Mouse (Mus musculus) fat pad, adult 2 months (tissue): ENCODE data around the gene Ror1.

Experiments used
- DNase-seq: peaks from one replicate; pipeline ENCODE4 v3.0.0-alpha.2; 2011; ENCODE audit warnings: low read depth, low spot score; ENCODE audit errors: extremely low read depth

The Ror1 gene

DNA sequence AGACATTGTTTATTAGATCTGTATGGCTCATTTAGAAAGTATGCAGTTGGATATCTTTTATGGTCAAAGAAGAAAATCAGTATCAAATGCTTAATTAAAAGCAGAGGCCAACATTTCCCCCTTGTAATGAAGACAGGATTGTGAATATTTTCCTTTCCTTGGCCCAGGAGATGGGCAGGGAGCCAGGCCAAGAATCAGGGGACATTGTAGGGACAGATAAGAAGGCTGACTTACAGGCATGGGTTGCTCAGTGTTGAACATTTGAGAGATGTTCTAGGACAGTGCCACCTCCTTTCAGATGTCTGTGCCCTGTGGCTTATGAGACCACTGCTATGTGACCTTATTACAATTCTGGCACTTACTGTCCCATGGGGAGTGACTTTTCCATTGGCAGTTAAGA is 18.6 kb downstream of the Ror1 start:
- DNase-seq, result no peak

DNA sequence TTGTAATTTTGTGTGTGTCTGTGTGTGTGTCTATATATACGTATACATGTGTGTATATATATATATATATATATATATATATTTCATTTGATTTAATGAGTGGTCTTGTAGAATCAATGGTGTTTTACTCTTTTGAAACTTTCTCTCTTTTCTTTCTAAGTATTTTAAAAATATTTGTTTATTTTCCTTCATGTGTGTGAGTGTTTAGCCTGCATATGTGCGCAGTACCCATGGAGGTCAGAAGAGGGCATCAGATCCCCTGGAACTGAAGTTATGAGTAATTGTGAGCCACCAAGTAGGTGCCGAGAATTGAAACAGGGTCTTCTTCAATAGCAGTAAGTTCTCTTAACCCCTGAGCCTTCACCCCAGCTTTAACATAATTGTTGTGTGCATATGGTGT is 20.8 kb downstream of the Ror1 start:
- no peak for DNase-seq

DNA sequence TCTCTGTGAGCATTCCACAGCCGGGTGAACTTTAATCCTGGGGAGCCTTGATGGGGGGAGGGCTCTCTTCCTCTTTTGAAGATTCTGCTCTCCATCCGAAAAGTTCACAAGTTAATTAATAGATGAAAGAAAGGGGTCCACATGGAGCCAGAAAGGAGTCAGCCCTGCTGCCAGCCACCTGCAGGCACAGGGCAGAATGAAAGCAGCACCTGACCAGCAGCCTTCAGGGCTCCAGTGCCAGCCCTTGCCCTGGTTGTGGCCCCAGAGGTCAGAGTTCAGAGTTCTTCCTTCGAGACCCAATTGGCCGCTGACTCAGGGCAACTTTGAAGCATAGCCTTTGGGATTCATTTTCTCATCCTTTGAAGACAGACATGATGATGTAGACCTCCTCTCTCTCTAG is 23.1 kb downstream of the Ror1 start:
- DNase-seq, result no peak

DNA sequence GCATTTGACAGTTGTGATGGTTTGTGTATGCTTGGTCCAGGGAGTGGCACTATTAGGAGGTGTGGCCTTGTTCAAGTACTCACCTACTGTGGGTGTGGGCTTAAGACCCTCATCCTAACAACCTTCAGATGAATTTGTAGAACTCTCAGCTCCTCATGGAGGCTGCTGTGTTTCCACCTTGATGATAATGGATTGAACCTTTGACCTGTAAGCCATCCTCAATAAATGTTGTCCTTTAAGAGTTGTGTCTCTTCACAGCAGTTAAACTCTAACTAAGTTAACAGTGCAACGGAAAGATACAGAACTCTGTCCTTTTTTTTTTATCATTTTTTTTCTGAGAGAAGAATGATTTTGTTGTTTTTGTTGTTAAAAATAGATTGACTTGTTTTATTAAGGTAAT is 23.8 kb downstream of the Ror1 start:
- DNase-seq, result no peak

DNA sequence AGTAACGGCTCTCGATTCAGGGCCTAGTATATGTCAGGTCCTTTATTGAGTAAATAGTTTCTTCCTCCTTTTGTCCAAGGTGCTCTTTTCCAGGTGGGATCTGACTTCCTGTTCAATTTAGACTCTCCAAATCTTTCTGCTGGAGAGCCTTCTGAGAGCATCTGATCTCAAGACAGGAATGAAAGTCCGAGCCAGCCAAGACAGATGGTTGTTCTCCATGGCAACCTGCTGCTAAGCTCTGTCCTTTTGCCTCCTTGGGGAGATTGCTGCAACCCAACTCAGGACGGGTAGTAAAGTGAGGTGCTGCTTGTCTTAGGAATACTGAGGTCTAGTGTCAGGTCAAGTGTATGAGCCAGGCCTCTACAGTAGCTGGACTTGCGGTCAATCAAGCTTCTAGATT is 25.0 kb downstream of the Ror1 start:
- DNase-seq, result no peak

DNA sequence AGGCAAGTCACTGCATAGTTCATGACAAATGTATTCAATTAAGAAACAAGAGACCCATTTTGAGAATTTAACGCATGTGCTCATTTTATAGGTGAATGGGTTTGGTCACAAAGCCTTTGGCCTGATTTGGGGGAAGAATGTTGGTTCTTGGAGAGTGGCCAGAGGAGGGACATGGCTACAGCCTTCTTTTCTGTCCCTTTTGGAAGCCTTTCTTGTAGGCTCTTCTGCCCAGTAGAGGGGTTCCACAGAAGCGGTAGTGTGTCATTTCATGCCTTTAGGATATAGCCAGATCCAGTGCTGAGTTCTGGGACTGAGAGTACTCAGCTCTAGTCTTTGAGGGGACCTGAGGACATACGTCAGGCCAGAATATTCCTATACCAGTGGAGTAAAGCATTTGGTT is 26.8 kb downstream of the Ror1 start:
- DNase-seq, result no peak

DNA sequence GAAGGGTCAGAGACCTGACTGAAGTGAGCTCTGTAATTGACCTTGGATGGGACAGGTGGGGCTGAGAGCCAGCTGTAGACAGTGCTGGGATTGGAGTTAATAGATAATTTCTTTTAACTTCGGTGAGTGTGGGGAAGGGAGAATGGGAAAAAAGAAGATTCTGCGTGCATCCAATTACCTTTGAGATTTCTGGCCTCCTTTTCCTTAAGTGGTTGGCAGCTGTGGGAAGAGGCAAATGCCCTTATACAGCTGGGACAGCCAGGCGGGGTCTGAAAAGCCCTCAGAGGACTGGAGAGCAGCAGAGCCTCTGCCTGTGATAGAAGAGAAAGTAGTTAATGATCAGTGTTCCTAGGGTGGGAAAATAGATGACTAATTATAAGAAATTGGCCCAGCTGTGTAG is 27.9 kb downstream of the Ror1 start:
- DNase-seq, result no peak

DNA sequence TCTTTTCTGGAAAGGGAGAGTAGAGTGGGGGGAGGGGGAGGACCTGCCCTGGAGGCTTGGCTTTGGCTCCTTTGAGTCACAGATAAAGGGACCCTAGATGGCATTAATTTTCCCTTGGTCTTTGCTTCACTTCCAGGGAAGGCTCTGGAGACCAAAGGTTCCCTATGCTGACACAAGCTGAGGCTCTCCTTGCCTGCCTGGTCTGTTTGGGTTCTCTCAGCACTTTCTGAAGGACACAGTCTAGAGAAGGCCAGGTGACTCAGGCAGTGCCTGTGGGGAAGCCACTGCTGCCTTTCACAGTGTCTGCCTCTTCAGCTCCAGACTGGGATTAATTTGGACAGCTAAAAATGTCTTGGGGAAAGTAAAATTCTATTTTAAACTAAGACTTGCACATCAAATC is 28.5 kb downstream of the Ror1 start:
- DNase-seq, result no peak

DNA sequence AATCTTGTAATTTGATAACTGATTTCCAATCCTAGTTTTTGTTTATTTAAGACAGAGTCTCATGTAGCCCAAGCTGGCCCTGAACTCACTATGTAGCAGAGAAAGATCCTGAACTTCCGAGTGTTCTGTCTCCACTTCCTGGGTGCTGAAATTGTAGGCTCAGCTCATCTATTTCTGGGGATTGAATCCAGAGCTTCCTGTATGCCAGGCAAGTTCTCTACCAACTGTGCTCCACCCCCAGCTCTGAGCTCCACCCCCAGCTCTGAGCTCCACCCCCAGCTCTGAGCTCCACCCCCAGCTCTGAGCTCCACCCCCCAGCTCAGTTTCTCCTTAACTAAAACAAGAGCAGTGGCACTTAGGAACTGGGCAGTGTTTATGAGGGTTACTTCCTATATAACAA is 29.3 kb downstream of the Ror1 start:
- DNase-seq, result no peak

DNA sequence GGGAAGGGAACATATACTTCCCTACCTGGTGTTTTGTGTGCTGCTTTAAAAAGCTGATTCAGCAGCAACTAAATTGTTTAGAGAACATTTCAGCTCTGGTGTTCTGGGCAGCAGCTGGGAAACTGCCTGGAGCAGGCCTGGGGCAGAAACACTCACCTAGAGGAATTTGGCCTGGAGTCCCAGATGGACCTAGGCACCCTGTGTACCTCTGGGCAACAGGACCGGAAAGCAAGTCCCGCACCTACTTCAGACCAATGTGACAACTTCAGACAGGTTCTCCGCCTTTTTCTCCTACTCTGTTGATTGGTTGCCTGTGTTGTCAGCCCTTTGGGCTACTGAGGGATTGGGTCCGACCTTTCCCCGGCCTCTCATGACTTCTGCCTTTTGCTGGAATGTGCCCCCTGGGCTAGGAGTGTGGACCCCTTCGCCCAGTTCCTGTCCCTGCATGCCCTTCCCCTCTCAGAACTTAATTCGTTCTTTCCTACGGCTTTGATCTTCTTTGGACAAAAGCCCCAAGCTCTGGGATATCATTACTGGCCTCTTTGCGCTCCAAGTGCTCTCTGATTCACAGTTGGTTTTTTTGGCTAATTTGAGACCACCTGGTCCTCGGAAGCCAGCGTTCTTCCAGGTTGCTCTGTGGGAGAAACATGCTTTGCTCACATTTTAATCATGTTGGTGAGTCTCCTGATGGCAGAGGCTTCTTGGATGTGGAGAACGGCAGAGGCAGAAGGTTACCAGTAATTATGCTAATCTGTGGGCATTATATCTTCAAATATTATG is 31.1 kb downstream of the Ror1 start:
- DNase-seq, result no peak

DNA sequence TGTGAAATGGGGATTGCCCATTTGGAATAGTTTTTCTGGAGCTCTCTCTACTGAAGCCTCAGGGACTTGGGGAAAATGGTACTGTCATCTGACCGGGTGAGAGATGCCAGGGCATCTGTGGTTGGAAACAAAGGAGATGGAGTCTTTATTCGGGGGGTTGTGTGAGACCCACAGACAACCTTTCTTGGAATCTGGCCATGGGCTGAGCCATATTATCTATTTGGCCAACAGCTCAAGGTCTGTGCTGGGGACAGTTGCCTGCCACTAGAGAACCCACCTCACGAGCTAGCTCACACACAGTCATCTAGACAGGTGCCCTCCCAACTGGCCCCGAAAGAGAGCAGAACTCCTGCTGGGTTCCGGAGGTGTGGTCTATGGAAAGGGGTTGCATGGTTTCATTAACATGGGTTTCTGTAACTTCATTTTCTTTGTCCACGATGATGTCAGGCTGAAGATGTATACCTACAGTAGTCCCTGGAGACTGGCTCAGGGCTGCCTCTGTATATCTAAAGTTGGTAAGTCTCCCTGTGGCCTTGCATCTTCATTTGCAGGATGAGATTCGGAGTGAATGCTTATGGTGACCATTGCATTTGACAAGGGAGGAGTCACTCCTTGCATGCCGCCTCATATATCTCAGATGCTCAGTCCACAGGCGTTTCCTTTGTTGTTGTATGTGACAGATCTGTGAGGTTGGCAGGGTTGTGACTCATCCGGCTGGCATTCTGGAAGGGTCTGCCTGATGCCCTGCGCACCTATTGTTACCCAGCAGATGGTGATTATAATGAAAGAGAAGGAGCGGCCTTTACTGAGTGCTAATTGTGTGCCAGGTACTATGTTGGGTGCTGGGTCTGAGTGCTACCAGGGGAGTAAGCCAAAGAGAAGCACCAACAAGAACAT is 32.7 kb downstream of the Ror1 start:
- DNase-seq, result no peak

DNA sequence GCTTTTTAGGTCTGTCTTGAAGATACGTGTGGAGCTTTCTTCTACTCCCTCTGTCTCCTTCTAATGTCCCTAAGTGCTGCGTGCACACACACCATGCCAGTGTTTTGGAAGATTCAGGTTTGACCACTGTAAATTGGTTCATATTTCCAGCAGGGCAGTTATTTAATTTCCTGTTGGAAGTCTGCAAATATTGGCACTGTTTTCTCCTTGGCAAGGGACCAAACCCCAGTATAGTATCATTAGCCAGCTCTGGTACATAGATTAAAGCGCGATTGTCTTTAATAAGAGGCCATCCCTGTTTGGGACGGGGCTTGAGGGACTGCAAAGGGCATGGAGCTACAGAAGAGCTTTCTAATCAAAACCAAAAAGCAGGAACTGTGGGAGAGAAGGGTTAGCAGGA is 33.6 kb downstream of the Ror1 start:
- DNase-seq, result no peak

DNA sequence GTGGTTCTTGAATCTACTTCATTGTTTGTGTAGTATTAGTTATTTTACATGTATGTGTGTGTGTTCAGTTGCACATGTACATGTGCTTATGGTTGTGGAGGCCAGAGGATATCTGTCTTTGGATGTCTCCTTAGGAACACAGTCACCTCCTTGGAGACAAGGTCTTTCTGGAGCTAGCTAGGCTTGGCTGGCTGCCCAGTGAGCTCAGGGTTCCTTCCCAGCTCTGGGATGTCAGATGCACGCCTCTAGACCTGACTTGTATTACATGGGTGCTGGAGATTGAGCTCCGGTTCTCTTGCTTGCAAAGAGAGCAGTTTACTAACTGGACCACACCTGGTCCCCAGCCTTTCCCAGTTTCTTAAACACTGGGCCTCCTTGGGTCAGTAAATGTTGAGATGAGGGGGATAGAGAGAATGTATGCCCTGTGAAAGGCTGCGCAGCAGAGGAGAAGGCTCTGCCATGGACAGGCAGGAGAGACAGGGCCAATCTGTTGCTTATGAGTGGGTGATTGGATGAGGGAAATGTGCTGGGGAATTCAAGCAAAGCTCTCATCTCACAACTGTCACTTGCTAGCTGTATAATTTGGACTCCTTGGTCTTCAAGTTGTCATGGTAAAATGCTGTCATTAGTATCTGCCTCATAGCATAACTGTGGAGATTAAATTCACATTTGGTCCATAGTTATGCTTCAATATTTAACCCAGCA is 35.3 kb downstream of the Ror1 start:
- no peak for DNase-seq

DNA sequence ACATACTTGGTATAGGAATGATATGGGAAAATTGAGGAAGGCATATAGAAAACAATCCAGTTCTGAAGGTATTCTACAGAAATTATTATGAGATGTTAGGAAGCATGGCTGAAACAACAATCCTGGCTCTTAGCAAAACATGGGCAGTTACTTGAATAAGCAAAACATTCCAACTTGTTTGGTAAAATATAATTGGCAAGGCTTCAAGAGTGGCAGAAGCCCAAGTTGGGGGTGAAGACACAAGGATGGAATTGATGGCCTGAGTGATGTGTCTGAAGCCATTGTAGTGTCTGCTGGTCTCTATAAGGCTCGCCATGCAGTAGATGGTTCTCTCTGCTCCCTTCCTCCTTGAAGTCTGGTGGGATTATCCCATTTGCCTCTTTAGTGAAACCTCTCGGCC is 35.9 kb downstream of the Ror1 start:
- DNase-seq, result no peak

DNA sequence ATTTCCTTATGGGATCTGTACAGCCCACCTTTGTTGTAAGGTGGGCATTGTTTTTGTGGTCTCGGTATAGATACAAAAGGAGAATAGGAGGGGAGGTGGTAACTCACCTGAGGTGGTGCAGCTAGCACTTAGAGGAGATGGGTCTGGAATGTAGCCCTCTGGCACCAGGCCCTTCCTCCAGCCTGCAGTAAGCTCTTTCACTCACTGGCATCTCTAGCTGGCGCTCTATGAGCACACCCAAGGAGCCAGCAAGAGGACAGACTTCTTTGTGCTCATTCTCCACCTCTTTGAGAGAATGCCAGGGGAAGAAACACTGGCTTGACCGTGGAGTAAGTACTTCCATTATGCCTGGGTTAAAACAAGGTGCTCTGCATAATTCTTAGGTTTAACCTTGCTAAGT is 36.7 kb downstream of the Ror1 start:
- DNase-seq, result no peak

DNA sequence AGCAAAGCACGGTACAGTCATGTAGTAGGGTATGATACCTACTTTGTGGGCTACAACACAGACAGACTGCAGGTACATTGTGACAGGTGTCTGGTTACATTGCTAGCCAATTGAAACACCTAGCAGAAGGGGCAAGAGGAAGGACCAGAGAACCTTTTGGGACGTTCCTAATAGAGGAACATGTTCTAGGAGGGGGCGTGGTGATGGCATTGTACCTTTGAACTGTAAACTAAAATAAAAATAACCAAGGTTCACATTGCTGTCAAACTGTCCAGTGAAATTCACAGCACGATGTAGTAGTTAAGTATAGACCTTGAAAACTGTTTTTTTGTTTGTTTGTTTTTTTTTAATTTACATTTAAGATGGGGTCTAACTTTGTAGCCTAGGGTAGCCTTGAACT is 40.5 kb downstream of the Ror1 start:
- no peak for DNase-seq

DNA sequence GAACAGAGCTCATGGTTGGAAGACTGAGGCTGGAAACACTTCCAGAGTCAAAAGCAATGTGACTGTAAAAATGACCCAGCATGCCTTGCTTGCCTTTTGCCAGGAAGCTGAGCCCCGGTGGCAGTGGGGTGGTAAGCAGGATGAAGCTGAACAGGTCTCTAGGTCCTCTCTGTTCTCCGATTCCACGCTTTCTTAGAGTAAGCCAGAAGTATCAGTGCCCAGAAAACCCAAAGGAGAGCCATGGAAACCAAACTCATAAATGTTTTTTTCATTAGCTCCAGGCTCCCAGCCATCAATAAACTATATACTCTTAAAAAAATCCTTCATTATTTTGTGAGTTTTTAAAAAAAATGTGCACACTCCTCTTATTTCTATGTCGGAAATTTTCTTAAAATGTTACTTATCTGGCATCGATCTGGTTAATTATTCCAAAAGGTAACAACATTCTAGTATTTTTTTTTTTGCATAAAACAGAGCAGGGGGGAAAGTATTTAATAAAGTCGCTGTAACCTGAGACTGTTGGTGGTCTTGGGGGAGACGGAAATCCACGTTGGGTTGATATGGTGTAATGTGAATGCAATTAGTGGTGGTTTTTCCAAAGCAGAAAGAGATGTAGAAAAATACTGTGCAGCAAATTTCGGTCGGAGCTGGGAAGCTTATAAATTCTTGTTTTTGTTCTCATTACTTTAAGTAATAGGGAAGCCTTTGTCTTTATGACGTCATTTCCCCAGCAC is 41.7 kb downstream of the Ror1 start:
- no peak for DNase-seq

DNA sequence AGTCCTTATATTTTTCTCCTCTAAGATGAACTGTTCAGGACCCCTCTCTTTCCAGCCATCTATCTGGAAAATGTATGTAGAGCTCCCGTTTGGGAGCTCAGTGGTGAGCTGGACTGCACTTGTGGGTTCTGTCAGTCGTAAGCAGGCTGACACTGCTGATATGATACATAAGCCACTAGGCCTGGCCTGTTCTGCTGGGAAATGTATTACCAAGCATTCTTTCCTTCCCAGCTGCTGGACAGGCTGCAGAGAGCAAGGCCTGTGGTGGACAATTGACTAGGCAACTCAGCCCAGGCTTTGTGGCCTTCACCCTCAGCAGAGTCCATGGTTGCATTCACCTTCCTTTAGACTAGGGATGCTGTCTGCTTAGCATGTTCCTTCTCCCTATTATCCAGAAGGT is 46.0 kb downstream of the Ror1 start:
- DNase-seq, result no peak

DNA sequence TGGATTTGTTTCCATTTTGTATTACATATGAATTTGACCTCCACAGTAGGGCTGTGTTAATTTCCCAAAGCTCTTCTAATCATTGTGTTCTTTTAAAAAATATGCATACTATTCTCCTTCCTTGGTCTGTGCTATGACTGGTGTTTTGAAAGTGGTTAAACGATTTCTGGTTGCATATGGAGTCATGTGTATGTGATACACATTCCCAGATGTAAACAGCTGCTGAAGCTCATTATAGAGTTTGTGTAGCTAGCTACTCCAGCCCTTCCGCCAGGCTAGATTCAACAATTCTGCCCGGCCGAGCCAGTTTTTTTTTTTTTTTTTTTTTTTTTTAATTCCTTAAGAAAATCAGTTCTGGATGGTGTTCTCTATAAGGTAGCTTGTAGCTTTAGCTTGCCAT is 49.2 kb downstream of the Ror1 start:
- no peak for DNase-seq

DNA sequence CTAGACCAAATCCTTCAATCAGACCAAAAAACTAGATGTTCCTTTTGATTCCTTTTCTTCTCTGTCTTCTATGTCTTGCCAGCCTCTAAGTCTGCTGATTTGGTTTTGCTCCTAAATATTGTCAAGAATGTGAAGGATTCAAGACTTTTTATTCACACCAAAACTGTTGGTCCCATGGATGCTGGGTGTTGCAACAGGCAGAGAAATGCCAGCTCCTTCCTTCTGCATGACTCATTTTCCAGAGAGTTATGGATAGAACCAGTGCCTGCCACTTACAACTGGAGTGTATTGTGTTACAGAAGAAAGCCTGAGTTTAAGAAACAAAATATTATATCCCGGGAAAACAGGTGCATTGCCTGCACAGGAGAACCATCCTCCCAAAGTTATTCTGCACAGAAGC is 55.2 kb downstream of the Ror1 start:
- no peak for DNase-seq

DNA sequence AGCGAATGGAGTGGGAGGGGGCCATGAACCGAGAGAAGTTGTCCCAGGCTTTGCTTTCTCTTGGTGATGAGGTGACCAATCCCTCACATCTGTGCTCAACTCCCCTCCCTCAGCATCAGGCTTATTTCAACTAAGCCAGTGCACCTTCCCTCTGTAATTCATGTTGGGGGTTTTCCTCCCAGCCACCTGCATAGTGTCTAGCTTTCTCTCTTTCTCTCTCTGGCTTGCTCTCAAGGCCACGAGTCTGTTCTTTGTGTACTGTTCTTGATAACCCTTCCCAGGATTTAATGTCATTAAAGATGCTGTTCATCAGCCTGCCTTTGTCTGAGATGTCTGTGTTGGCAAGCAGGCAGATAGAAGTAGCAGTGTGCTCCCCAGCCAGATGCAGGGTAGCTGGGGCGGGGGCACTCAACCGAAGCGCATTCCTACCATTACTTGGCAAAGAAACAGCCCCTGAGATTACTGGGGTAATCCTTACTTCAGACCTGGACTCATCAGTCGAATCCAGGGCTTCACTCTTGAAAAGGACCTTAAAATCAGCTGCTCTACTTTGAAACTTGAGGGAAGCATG is 59.1 kb downstream of the Ror1 start:
- DNase-seq, result no peak
